Mouse (Mus musculus) forebrain, postnatal 0 days (tissue): Measurements from ENCODE around the gene Timm10b. TPM values are rescaled to one million over a fixed set of nuclear protein-coding genes. Genes with fewer than 3 reads are reported as not detected.

Experiments
- ATAC-seq: fragments of 200-750 bp; cut with Nextera tagmentation; 2 replicates; pipeline ENCODE4 v1.8.0; 2017; ENCODE audit warnings: mild to moderate bottlenecking, moderate library complexity
- DNase-seq: peaks from one replicate; pipeline ENCODE4 v3.0.0-alpha.2; 2015
- H3K27ac ChIP-seq: fragments of 300-500 bp; sonication (generic); 2 replicates; pipeline ENCODE4 v1.5.1; 2014; ENCODE audit warnings: low read depth, mild to moderate bottlenecking, antibody characterized with exemption, low read length, moderate library complexity, mixed read lengths
- H3K27me3 ChIP-seq: fragments of 300-500 bp; sonication (generic); 2 replicates; pipeline ENCODE4 v1.6.1; 2014; ENCODE audit warnings: mild to moderate bottlenecking, low read length, mixed read lengths; ENCODE audit not compliant: insufficient read depth
- H3K36me3 ChIP-seq: fragments of 300-500 bp; sonication (generic); 2 replicates; pipeline ENCODE4 v1.6.1; 2014; ENCODE audit warnings: mild to moderate bottlenecking, moderate library complexity; ENCODE audit not compliant: insufficient read depth
- H3K4me1 ChIP-seq: fragments of 300-500 bp; sonication (generic); 2 replicates; pipeline ENCODE4 v1.6.1; 2014; ENCODE audit warnings: antibody characterized with exemption; ENCODE audit not compliant: insufficient read depth
- H3K4me2 ChIP-seq: fragments of 300-500 bp; sonication (generic); 2 replicates; pipeline ENCODE4 v1.6.1; 2014; ENCODE audit warnings: low read depth, mild to moderate bottlenecking, moderate library complexity
- H3K4me3 ChIP-seq: fragments of 300-500 bp; sonication (generic); 2 replicates; pipeline ENCODE4 v1.5.1; 2014; ENCODE audit warnings: low read depth, low read length, mixed read lengths
- H3K9ac ChIP-seq: fragments of 300-500 bp; sonication (generic); 2 replicates; pipeline ENCODE4 v1.6.1; 2014; ENCODE audit warnings: mild to moderate bottlenecking
- H3K9me3 ChIP-seq: fragments of 300-500 bp; sonication (generic); 2 replicates; pipeline ENCODE4 v1.6.1; 2016; ENCODE audit warnings: low read length
- CTCF ChIP-seq: sonication (generic); IDR thresholded peaks from 2 replicates; pipeline ENCODE4 v1.5.1; 2016; ENCODE audit warnings: antibody characterized with exemption, control low read depth, low read depth
- WGBS: fragments of 180-500 bp; shearing (Covaris S2); extraction: QIAGEN DNeasy Blood & Tissue Kit; methylation state at CpG from one replicate; pipeline ENCODE4 v1.1.7; 2014; 5-methylcytosine and 5-hydroxymethylcytosine counted together
- polyA plus RNA-seq: library from polyadenylated mRNA; unstranded; fragments of >200 nt; fragmentation: Nextera tagmentation; extraction: Ambion mirVana; gene quantifications from 2 replicates; pipeline ENCODE4 v1.2.1, GENCODE M21; 2015
- total RNA-seq: library from RNA; depleted of rRNA; stranded (reverse); fragments of >200 nt; gene quantifications from 2 replicates; pipeline ENCODE4 v1.2.3, GENCODE M21; 2014; rRNA removed

The Timm10b gene
- total and polyA plus RNA-seq, 2 experiments from 2014 or later = 49.8 to 160 TPM

GRCm38 (mm10) chr7:105640233-105640893 is 507 bp downstream of the Timm10b start, which contains the start of the genes Arfip2 and Gm45799:
Gene Arfip2, minus strand, starts transcription at chr7:105640416.
Gene Gm45799, plus strand, starts transcription at chr7:105640552.
- no peaks in the 10 kb centered on the region for H3K27me3 ChIP-seq
- peak; percentile 99 for DNase-seq
- H3K36me3 ChIP-seq = peaks cover 32% of the 10 kb centered on the region
- H3K9me3 ChIP-seq = no peaks in the 10 kb centered on the region
- H3K4me2 ChIP-seq = peak within 1 kb of the TSS; percentile 93
- peak; percentile 98 for ATAC-seq
- peak within 1 kb of the TSS; percentile 86 for H3K9ac ChIP-seq
- no peak for TF ChIP-seq CTCF
- peaks cover 17% of the 10 kb centered on the region for H3K4me1 ChIP-seq
- whole genome bisulfite sequencing = under 1% methylated on average over 45 of the region's 45 CpGs
- peak within 1 kb of the TSS; percentile 77 for H3K27ac ChIP-seq
- peak within 1 kb of the TSS; percentile 66 for H3K4me3 ChIP-seq

GRCm38 (mm10) chr7:105640894-105641255 is 1.0 kb downstream of the Timm10b start:
- Histone ChIP-seq H3K4me3 (peak overlapping the region; percentile 66), H3K36me3 (peaks cover 28% of the 10 kb centered on the region; the same call in 1 of the 2 replicates), H3K9me3 (no peaks in the 10 kb centered on the region), H3K27me3 (no peaks in the 10 kb centered on the region), H3K4me1 (peaks cover 17% of the 10 kb centered on the region), H3K9ac (peak overlapping the region; percentile 67), H3K27ac (peak overlapping the region; percentile 77), H3K4me2 (peak overlapping the region; percentile 93)
- TF ChIP-seq CTCF = peak; percentile 29; the same call in 1 of the 2 replicates
- no peak for DNase-seq
- WGBS = 5% methylated on average over 18 of the region's 18 CpGs
- no peak for ATAC-seq

GRCm38 (mm10) chr7:105641936-105642335 is 2.1 kb downstream of the Timm10b start:
- 77% methylated on average over 3 of the region's 3 CpGs for whole genome bisulfite sequencing
- TF ChIP-seq CTCF = no peak
- Histone ChIP-seq H3K4me2 (no peak overlapping the region), H3K9me3 (no peaks in the 10 kb centered on the region), H3K27ac (no peak overlapping the region), H3K4me3 (no peak overlapping the region), H3K36me3 (peaks cover 19% of the 10 kb centered on the region; the same call in 1 of the 2 replicates), H3K27me3 (no peaks in the 10 kb centered on the region), H3K9ac (no peak overlapping the region), H3K4me1 (peaks cover 17% of the 10 kb centered on the region)
- no peak for ATAC-seq
- DNase-seq = no peak

GRCm38 (mm10) chr7:105650639-105651435 is 11.0 kb downstream of the Timm10b start, which contains the start of gene Dnhd1:
Gene Dnhd1, plus strand, starts transcription at chr7:105650827.
- no peaks in the 10 kb centered on the region for H3K9me3 ChIP-seq
- H3K27me3 ChIP-seq = no peaks in the 10 kb centered on the region
- H3K36me3 ChIP-seq = no peaks in the 10 kb centered on the region
- H3K4me1 ChIP-seq = 0 out of 2 replicates have a peak, but pooled peaks cover 3% of the 10 kb centered on the region
- peak within 1 kb of the TSS; percentile 70 for H3K4me2 ChIP-seq
- H3K27ac ChIP-seq = no peak within 1 kb of the TSS
- ATAC-seq = peak; percentile 93
- TF ChIP-seq CTCF = peak; percentile 67
- WGBS = 1% methylated on average over 17 of the region's 17 CpGs
- H3K4me3 ChIP-seq = peak within 1 kb of the TSS; percentile 34
- peak; percentile 47 for DNase-seq
- peak within 1 kb of the TSS; percentile 35; the same call in 1 of the 2 replicates for H3K9ac ChIP-seq

- peak; percentile 62 for ATAC-seq
These were observed 45.8 kb downstream of the Timm10b start for GRCm38 (mm10) chr7:105685541-105686197.

GRCm38 (mm10) chr7:105690875-105691274 is 51.0 kb downstream of the Timm10b start:
- DNase-seq (no peak), ATAC-seq (no peak)
- no peak for TF ChIP-seq CTCF
- Histone ChIP-seq H3K4me3 (no peak overlapping the region), H3K9me3 (no peaks in the 10 kb centered on the region), H3K4me2 (no peak overlapping the region), H3K36me3 (no peaks in the 10 kb centered on the region), H3K4me1 (no peaks in the 10 kb centered on the region), H3K27ac (no peak overlapping the region), H3K27me3 (no peaks in the 10 kb centered on the region), H3K9ac (no peak overlapping the region)
- WGBS = 81% methylated on average over 1 of the region's 1 CpGs

More at GRCm38 (mm10) chr7:105685541-105686197, 45.8 kb downstream of the Timm10b start:
- Histone ChIP-seq H3K27me3 (no peaks in the 10 kb centered on the region), H3K27ac (no peak overlapping the region), H3K4me1 (no peaks in the 10 kb centered on the region), H3K4me2 (no peak overlapping the region), H3K9me3 (no peaks in the 10 kb centered on the region), H3K4me3 (no peak overlapping the region), H3K9ac (no peak overlapping the region), H3K36me3 (no peaks in the 10 kb centered on the region)
- 11% methylated on average over 13 of the region's 13 CpGs for WGBS
- DNase-seq = peak; percentile 3
- TF ChIP-seq CTCF = no peak

Other genes with a start within 250 kb of the Timm10b start
- gene Fam160a2, start 240.0 kb upstream of the Timm10b start, total RNA-seq = 28.0 and 42.1 TPM in 2 replicates
- gene Fam160a2, start 240.0 kb upstream of the Timm10b start, polyA plus RNA-seq = 27.7 and 36.9 TPM in 2 replicates
- gene Cnga4, start 235.5 kb upstream of the Timm10b start, total RNA-seq = 0.29 and 0.38 TPM in 2 replicates
- 0.10 and 0.18 TPM in 2 replicates for gene Cnga4, start 235.5 kb upstream of the Timm10b start, polyA plus RNA-seq
- gene Cckbr, start 214.3 kb upstream of the Timm10b start, total RNA-seq = 3.5 and 6.2 TPM in 2 replicates
- gene Cckbr, start 214.3 kb upstream of the Timm10b start, polyA plus RNA-seq = 3.2 and 5.1 TPM in 2 replicates
- 28.6 and 30.9 TPM in 2 replicates for gene Cavin3, start 157.8 kb upstream of the Timm10b start, total RNA-seq
- gene Cavin3, start 157.8 kb upstream of the Timm10b start, polyA plus RNA-seq = 31.7 and 33.5 TPM in 2 replicates
- 100 and 124 TPM in 2 replicates for gene Smpd1, start 85.7 kb upstream of the Timm10b start, total RNA-seq
- 88.8 and 100 TPM in 2 replicates for gene Smpd1, start 85.7 kb upstream of the Timm10b start, polyA plus RNA-seq
- gene Apbb1, start 58.4 kb upstream of the Timm10b start, total RNA-seq = 451 and 455 TPM in 2 replicates
- 329 and 350 TPM in 2 replicates for gene Apbb1, start 58.4 kb upstream of the Timm10b start, polyA plus RNA-seq
- not detected in 2 replicates for gene Hpx, start 39.9 kb upstream of the Timm10b start, total RNA-seq
- 0.17 and 0.21 TPM in 2 replicates for gene Hpx, start 39.9 kb upstream of the Timm10b start, polyA plus RNA-seq
- 142 and 160 TPM in 2 replicates for gene Trim3, start 6.5 kb upstream of the Timm10b start, total RNA-seq
- 70.5 and 93.0 TPM in 2 replicates for gene Trim3, start 6.5 kb upstream of the Timm10b start, polyA plus RNA-seq
- 89.7 and 93.8 TPM in 2 replicates for gene Arfip2, start 360 bp downstream of the Timm10b start, total RNA-seq
- gene Arfip2, start 360 bp downstream of the Timm10b start, polyA plus RNA-seq = 88.6 and 93.4 TPM in 2 replicates
- gene Gm45799, start 496 bp downstream of the Timm10b start, total RNA-seq = 45.3 and 52.9 TPM in 2 replicates
- 34.2 and 41.2 TPM in 2 replicates for gene Gm45799, start 496 bp downstream of the Timm10b start, polyA plus RNA-seq
- 1.8 and 4.6 TPM in 2 replicates for gene Dnhd1, start 10.8 kb downstream of the Timm10b start, total RNA-seq
- 0.08 and 0.48 TPM in 2 replicates for gene Dnhd1, start 10.8 kb downstream of the Timm10b start, polyA plus RNA-seq
- gene Ilk, start 96.5 kb downstream of the Timm10b start, total RNA-seq = 146 and 157 TPM in 2 replicates
- 159 and 161 TPM in 2 replicates for gene Ilk, start 96.5 kb downstream of the Timm10b start, polyA plus RNA-seq
- gene Rrp8, start 97.3 kb downstream of the Timm10b start, total RNA-seq = 22.1 and 26.6 TPM in 2 replicates
- 16.0 and 19.1 TPM in 2 replicates for gene Rrp8, start 97.3 kb downstream of the Timm10b start, polyA plus RNA-seq
- 84.6 and 86.5 TPM in 2 replicates for gene Taf10, start 104.3 kb downstream of the Timm10b start, total RNA-seq
- gene Taf10, start 104.3 kb downstream of the Timm10b start, polyA plus RNA-seq = 99.9 and 108 TPM in 2 replicates
- 16.8 and 51.2 TPM in 2 replicates for gene Tpp1, start 112.2 kb downstream of the Timm10b start, total RNA-seq
- gene Tpp1, start 112.2 kb downstream of the Timm10b start, polyA plus RNA-seq = 38.7 and 40.0 TPM in 2 replicates
- gene Dchs1, start 147.6 kb downstream of the Timm10b start, total RNA-seq = 62.7 and 98.7 TPM in 2 replicates
- 5.7 and 8.0 TPM in 2 replicates for gene Dchs1, start 147.6 kb downstream of the Timm10b start, polyA plus RNA-seq
- gene Mrpl17, start 171.0 kb downstream of the Timm10b start, total RNA-seq = 15.0 and 37.1 TPM in 2 replicates
- 192 and 197 TPM in 2 replicates for gene Mrpl17, start 171.0 kb downstream of the Timm10b start, polyA plus RNA-seq